Mouse (Mus musculus) liver, postnatal 0 days (tissue): ENCODE results near the gene Gstp1.

ENCODE experiments used
- CTCF ChIP-seq: sonication (generic); IDR thresholded peaks from 2 replicates; pipeline ENCODE4 v1.5.1; 2016; ENCODE audit warnings: antibody characterized with exemption, low read depth
- EP300 ChIP-seq: IDR thresholded peaks from 2 replicates; pipeline ENCODE4 v1.6.1; 2016; ENCODE audit warnings: antibody characterized with exemption, low read depth, mild to moderate bottlenecking

DNA sequence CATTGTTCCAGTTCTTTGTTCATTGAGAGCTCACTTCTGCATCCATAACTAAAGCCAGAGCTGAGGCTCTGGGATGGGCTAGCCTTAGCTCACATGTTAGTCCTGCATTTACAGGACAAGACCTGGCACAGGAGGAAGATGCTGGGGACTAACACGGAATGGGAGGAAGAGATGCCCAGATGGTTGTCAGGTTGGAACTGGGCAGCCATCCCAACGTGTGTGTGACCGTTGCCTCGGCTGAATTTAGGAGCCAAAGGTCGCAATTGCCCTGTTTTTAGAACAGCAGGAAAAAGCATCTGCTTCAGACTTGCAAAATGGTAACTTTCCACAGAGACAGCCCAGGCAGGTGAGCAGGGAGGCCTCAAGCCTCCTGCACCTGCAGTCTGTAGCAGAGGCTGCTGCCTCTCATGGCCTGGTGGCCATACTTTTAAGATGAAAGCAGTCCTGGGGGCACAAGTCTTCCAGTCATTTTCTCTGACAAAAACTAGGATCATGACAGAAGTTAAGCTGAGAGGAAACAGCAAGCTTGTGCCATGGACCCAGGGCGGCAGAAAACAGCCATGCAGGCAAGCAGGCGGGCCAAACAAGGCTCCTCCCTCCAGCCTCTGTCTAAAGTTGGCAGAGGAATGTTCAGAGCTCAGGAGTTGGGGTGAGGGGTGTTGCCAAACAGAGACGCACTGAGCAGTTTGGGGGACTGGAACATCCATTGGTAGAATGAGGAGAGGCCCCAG, 17.6 kb upstream of the Gstp1 start:
- TF ChIP-seq CTCF: no peak
- TF ChIP-seq EP300: no peak
